Mouse (Mus musculus) megakaryocyte, embryonic 14.5 days (primary cell): ENCODE data around the gene Tgfb1i1. TPM values are rescaled to one million over a fixed set of nuclear protein-coding genes. Genes with fewer than 3 reads are reported as not detected.

Experiments
- H3K27me3 ChIP-seq: replicated peaks from 2 replicates; pipeline ENCODE3; 2012; ENCODE audit warnings: inconsistent platforms
- H3K36me3 ChIP-seq: replicated peaks from 2 replicates; pipeline ENCODE3; 2012; ENCODE audit warnings: low read length, inconsistent platforms, mixed read lengths
- H3K4me1 ChIP-seq: 2 replicates; pipeline ENCODE4 v1.6.1; 2012; ENCODE audit warnings: inconsistent platforms
- H3K4me3 ChIP-seq: replicated peaks from 2 replicates; pipeline ENCODE3; 2012; ENCODE audit warnings: moderate library complexity, mild to moderate bottlenecking, inconsistent platforms
- H3K9me3 ChIP-seq: 2 replicates; pipeline ENCODE4 v1.6.1; 2012; ENCODE audit warnings: inconsistent platforms
- FLI1 ChIP-seq: IDR thresholded peaks from 2 replicates; pipeline ENCODE4 v1.6.1; 2012; ENCODE audit warnings: low read length, inconsistent platforms, mixed read lengths
- GATA1 ChIP-seq: IDR thresholded peaks from 3 replicates; pipeline ENCODE4 v1.6.1; 2012; ENCODE audit warnings: mixed read lengths, low read length, inconsistent platforms, borderline replicate concordance
- polyA plus RNA-seq: library from polyadenylated mRNA; stranded (reverse); fragments of >175 nt; gene quantifications from 2 replicates; pipeline ENCODE4 v1.2.3, GENCODE M21; 2012; ENCODE audit warnings: low replicate concordance; ENCODE audit not compliant: insufficient read depth

The Tgfb1i1 gene
- polyA plus RNA-seq, 1 experiment: 12.9 TPM

DNA sequence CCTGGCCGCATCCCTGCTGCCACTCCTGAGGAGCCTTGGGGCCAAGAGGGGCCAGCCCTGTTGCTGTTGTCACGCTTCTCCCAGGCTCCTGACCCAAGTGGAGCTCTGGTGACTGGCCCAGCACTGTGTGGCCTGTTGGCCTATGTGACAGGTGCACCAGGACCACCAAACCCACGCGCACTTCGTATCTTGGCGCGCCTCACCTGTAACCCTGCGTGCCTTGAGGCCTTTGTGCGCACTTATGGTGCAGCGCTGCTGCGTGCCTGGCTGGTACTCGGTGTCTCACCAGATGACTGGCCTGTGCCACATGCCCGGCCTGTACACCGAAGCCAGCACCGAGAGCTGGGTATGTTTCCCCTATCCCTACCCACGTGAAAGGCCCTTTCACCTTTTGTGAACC is 4.3 kb upstream of the Tgfb1i1 start:
- Histone ChIP-seq H3K4me1 (peaks cover 44% of the 10 kb centered on the region), H3K27me3 (peaks cover 2% of the 10 kb centered on the region), H3K9me3 (no peaks in the 10 kb centered on the region), H3K4me3 (no peak overlapping the region), H3K36me3 (peaks cover 65% of the 10 kb centered on the region)
- TF ChIP-seq GATA1: no peak
- no peak for TF ChIP-seq FLI1

GRCm38 (mm10) chr7:128243921-128244320 is 2.7 kb upstream of the Tgfb1i1 start:
- H3K27me3 ChIP-seq: peaks cover 10% of the 10 kb centered on the region
- no peaks in the 10 kb centered on the region for H3K9me3 ChIP-seq
- TF ChIP-seq FLI1 (no peak), GATA1 (no peak)
- H3K36me3 ChIP-seq: peaks cover 65% of the 10 kb centered on the region
- H3K4me3 ChIP-seq: no peak overlapping the region
- peaks cover 45% of the 10 kb centered on the region for H3K4me1 ChIP-seq

- TF ChIP-seq FLI1 (no peak), GATA1 (no peak)
- peaks cover 14% of the 10 kb centered on the region for H3K27me3 ChIP-seq
- H3K36me3 ChIP-seq: peaks cover 64% of the 10 kb centered on the region
These were observed 2.1 kb upstream of the Tgfb1i1 start for GRCm38 (mm10) chr7:128244410-128245025.

DNA sequence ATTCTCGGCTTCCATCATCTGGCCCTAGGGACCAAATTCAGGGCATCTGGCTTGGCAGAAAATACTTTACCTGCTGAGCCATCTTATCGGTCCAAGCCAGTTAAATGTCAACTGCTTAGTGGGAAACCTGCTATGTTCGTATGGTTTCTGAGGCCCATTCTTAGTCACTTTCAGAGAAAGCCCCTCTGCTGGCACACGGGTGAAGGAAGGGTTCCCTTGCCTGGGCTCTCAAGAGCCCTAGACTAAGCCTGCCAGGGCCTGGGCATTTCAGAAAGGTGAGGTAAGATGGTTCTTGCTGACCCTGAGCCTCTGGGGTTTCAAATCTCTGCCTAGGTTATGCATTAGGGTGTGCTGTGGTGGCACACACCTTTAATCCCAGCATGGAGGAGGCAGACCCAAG is 1.1 kb upstream of the Tgfb1i1 start:
- peaks cover 18% of the 10 kb centered on the region for H3K27me3 ChIP-seq
- TF ChIP-seq FLI1 (no peak), GATA1 (no peak)
- H3K4me3 ChIP-seq: no peak overlapping the region
- H3K4me1 ChIP-seq: peaks cover 33% of the 10 kb centered on the region
- peaks cover 57% of the 10 kb centered on the region for H3K36me3 ChIP-seq
- H3K9me3 ChIP-seq: no peaks in the 10 kb centered on the region

More at GRCm38 (mm10) chr7:128244410-128245025, 2.1 kb upstream of the Tgfb1i1 start:
- no peaks in the 10 kb centered on the region for H3K9me3 ChIP-seq
- peaks cover 43% of the 10 kb centered on the region for H3K4me1 ChIP-seq
- H3K4me3 ChIP-seq: no peak overlapping the region

- peak overlapping the region; percentile 88 for H3K4me3 ChIP-seq
- TF ChIP-seq FLI1 (no peak), GATA1 (no peak)
- H3K27me3 ChIP-seq: peaks cover 27% of the 10 kb centered on the region
- H3K36me3 ChIP-seq: peaks cover 41% of the 10 kb centered on the region
- no peaks in the 10 kb centered on the region for H3K9me3 ChIP-seq
- peaks cover 21% of the 10 kb centered on the region for H3K4me1 ChIP-seq
These were observed 831 bp downstream of the Tgfb1i1 start for GRCm38 (mm10) chr7:128247443-128247842.

DNA sequence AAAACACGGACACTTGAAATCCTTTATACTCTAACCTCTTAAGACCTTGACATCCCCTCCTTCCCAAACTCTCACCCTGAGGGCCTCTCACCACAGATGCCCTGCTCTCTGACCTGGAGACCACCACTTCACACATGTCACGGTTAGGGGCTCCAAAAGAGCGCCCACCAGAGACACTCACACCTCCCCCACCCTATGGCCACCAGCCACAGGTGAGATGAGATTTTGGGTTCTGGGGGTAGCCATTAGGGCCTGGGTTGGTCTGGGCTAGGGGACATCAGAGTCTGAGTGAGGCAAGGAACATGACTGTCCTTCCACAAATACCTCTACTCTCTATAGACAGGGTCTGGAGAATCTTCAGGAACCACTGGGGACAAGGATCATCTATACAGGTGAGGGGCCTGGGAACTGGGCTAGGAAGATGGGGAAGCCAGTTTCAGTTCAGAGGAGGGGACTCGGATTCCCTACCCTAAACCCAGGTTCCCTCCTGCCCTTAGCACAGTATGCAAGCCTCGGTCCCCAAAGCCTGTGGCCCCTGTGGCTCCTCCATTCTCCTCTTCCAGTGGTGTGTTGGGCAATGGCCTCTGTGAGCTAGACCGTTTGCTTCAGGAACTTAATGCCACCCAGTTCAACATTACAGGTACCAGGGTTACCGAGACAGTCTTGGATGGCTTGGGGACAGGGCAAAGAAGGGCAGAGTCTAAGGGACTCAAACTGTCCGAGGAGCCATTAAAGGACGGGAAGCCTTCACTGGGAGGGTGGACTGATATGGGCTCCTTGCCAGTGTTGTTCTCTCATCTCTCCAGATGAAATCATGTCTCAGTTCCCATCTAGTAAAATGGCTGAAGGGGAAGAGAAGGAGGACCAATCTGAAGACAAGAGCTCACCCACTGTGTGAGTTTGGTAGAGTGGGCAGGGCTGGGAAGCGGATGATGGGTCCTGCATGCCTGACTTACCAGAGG is 1.8 kb downstream of the Tgfb1i1 start:
- Histone ChIP-seq H3K27me3 (peaks cover 37% of the 10 kb centered on the region), H3K36me3 (peaks cover 41% of the 10 kb centered on the region), H3K4me3 (no peak overlapping the region), H3K9me3 (no peaks in the 10 kb centered on the region), H3K4me1 (peaks cover 26% of the 10 kb centered on the region)
- no peak for TF ChIP-seq GATA1
- no peak for TF ChIP-seq FLI1

DNA sequence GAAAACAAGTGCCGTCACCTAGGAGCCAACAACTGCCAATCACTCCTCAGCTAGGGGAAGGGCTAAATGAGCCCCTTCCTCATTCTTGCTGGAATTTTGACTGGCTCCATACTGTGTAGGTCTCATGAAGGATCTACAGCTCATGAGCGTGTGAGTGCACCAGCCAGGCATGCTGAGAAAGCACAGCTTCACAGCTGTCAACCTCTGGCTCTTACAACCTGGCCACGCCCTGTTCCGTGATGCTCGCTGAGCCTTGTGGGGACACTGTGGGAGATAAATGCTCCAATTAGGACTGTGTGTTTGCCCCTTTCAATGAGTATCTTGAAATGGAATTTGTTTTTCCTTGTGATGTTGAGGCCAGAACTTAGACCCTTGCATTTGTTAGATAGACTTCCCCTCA is 3.4 kb downstream of the Tgfb1i1 start:
- Histone ChIP-seq H3K4me3 (no peak overlapping the region), H3K36me3 (peaks cover 27% of the 10 kb centered on the region), H3K4me1 (peaks cover 26% of the 10 kb centered on the region), H3K27me3 (peaks cover 45% of the 10 kb centered on the region), H3K9me3 (no peaks in the 10 kb centered on the region)
- TF ChIP-seq FLI1 (no peak), GATA1 (no peak)

DNA sequence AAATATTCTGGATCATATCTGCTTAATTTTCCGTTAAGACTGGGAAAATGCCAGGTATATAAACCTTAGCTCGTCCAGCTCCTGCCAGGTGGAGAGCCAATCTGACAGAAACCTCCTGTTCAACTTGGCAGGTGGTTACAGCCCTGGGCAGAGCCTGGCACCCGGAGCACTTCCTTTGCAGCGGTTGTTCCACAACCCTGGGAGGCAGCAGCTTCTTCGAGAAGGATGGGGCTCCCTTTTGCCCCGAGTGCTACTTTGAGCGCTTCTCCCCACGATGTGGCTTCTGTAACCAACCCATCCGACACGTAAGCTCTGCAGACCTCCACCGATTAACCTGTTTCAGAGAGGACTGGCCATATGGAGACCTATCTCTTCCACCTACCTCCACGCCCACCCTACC is 5.3 kb downstream of the Tgfb1i1 start:
- Histone ChIP-seq H3K27me3 (peaks cover 54% of the 10 kb centered on the region), H3K36me3 (peaks cover 18% of the 10 kb centered on the region), H3K9me3 (no peaks in the 10 kb centered on the region), H3K4me1 (peaks cover 20% of the 10 kb centered on the region), H3K4me3 (no peak overlapping the region)
- TF ChIP-seq FLI1: no peak

DNA sequence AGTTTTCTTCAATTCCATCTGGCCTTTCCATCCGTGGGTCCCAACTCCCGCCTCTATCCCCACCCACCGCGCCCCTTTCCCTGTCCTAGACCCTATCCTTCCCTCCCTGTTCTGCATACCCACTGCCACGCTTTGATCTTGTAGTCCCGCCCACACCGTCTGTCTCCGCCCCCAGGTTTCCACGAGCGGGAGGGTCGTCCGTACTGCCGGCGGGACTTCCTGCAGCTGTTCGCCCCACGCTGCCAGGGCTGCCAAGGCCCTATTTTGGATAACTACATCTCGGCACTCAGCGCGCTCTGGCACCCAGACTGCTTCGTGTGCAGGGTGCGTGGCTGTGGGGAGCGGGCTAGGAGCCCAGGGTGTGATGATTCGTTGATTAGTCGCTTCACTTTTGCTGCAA is 6.0 kb downstream of the Tgfb1i1 start:
- no peaks in the 10 kb centered on the region for H3K9me3 ChIP-seq
- peaks cover 14% of the 10 kb centered on the region for H3K4me1 ChIP-seq
- peaks cover 57% of the 10 kb centered on the region for H3K27me3 ChIP-seq
- TF ChIP-seq FLI1 (no peak), GATA1 (no peak)
- H3K36me3 ChIP-seq: peaks cover 18% of the 10 kb centered on the region
- H3K4me3 ChIP-seq: peak overlapping the region; percentile 50

DNA sequence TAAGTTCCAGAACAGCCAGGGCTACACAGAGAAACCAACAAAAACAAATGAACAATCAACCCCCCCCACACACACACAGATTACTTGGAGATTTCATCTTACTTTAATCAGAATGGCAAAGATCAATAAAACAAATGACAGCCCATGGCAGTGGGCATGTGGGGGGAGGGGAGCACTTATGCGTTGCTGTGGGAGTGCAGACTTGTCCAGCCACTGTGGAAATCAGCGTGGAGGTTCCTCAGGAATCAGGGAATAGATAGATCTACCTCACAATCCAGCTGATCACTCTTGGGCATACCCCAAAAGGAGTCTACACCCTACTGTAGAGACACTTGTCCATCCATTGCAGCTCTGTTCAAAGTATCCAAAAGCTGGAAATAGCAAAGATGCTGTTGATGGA is 8.4 kb downstream of the Tgfb1i1 start:
- Histone ChIP-seq H3K4me3 (no peak overlapping the region), H3K4me1 (peaks cover 7% of the 10 kb centered on the region), H3K9me3 (no peaks in the 10 kb centered on the region), H3K36me3 (peaks cover 13% of the 10 kb centered on the region), H3K27me3 (peaks cover 52% of the 10 kb centered on the region)
- no peak for TF ChIP-seq GATA1
- no peak for TF ChIP-seq FLI1
